Mouse (Mus musculus): Measurements from ENCODE around the gene 5830473C10Rik.

GRCm38 (mm10) chr5:90551191-90551590 lies 9.7 kb upstream of the 5830473C10Rik start:
- no peak for TF ChIP-seq CTCF (IDR thresholded peaks at IDR 0.05; ENCODE audit: control insufficient read depth, insufficient read depth, insufficient replicate concordance, low read depth, low read length)
- TF ChIP-seq POLR2A (IDR thresholded peaks at IDR 0.05; ENCODE audit: control insufficient read depth, low read depth, low read length): no peak
